Mouse (Mus musculus) forebrain, embryonic 10.5 days (tissue): Measurements from ENCODE around the gene Aff1. TPM values are rescaled to one million over a fixed set of nuclear protein-coding genes. Genes with fewer than 3 reads are reported as not detected.
A peak's percentile ranks its signal among the peaks of the same experiment; 100 is the strongest.

Experiments used
- DNase-seq: peaks from one replicate; pipeline ENCODE4 v3.0.0-alpha.2; 2017; ENCODE audit warnings: low spot score; ENCODE audit errors: extremely low spot score
- H3K27ac ChIP-seq: fragments of 300-500 bp; sonication (generic); 2 replicates; pipeline ENCODE4 v1.5.1; 2016; ENCODE audit warnings: mild to moderate bottlenecking
- H3K27me3 ChIP-seq: fragments of 300-500 bp; sonication (generic); 2 replicates; pipeline ENCODE4 v1.6.1; 2016; ENCODE audit warnings: mild to moderate bottlenecking; ENCODE audit not compliant: poor library complexity, severe bottlenecking
- H3K36me3 ChIP-seq: fragments of 300-500 bp; sonication (generic); replicated peaks from 2 replicates; pipeline ENCODE4 v1.6.1; 2016; ENCODE audit warnings: mild to moderate bottlenecking, moderate library complexity
- H3K4me1 ChIP-seq: fragments of 300-500 bp; sonication (generic); 2 replicates; pipeline ENCODE4 v1.6.1; 2016
- H3K4me3 ChIP-seq: fragments of 300-500 bp; sonication (generic); 2 replicates; pipeline ENCODE4 v1.5.1; 2016; ENCODE audit warnings: mild to moderate bottlenecking, moderate library complexity
- H3K9me3 ChIP-seq: fragments of 300-500 bp; sonication (generic); 2 replicates; pipeline ENCODE4 v1.6.1; 2016; ENCODE audit warnings: mild to moderate bottlenecking, moderate library complexity
- WGBS: fragments of 180-500 bp; shearing (Covaris S2); methylation state at CpG from one replicate; pipeline ENCODE4 v1.1.7; 2016; 5-methylcytosine and 5-hydroxymethylcytosine counted together
- polyA plus RNA-seq: library from polyadenylated mRNA; unstranded; fragments of >200 nt; fragmentation: Nextera tagmentation; extraction: Ambion mirVana; gene quantifications from 2 replicates; pipeline ENCODE4 v1.2.1, GENCODE M21; 2016

Aff1 gene
- polyA plus RNA-seq, 1 experiment from 2014 or later, result 5.1 TPM

- no peak for DNase-seq
- no peak overlapping the region for H3K4me3 ChIP-seq
- no peaks in the 10 kb centered on the region for H3K27me3 ChIP-seq
- H3K27ac ChIP-seq, result no peak overlapping the region
- H3K9me3 ChIP-seq, result no peaks in the 10 kb centered on the region
- peaks cover 3% of the 10 kb centered on the region; the same call in 1 of the 2 replicates for H3K36me3 ChIP-seq
- 76% methylated on average over 16 of the region's 16 CpGs for WGBS
- H3K4me1 ChIP-seq, result peaks cover 15% of the 10 kb centered on the region
These were observed 122.5 kb downstream of the Aff1 start for GRCm38 (mm10) chr5:103814551-103815248.

- 82% methylated on average over 4 of the region's 4 CpGs for WGBS
- no peak for DNase-seq
- no peak overlapping the region for H3K27ac ChIP-seq
- no peaks in the 10 kb centered on the region for H3K27me3 ChIP-seq
- H3K36me3 ChIP-seq, result peaks cover 3% of the 10 kb centered on the region; the same call in 1 of the 2 replicates
- no peaks in the 10 kb centered on the region for H3K9me3 ChIP-seq
- peaks cover 15% of the 10 kb centered on the region for H3K4me1 ChIP-seq
- no peak overlapping the region for H3K4me3 ChIP-seq
These were observed 123.1 kb downstream of the Aff1 start for GRCm38 (mm10) chr5:103815249-103815617.

GRCm38 (mm10) chr5:103816718-103817117 is 124.5 kb downstream of the Aff1 start:
- 89% methylated on average over 3 of the region's 3 CpGs for WGBS
- H3K27me3 ChIP-seq, result no peaks in the 10 kb centered on the region
- no peak overlapping the region for H3K4me3 ChIP-seq
- no peak for DNase-seq
- H3K9me3 ChIP-seq, result no peaks in the 10 kb centered on the region
- H3K36me3 ChIP-seq, result peaks cover 3% of the 10 kb centered on the region; the same call in 1 of the 2 replicates
- no peak overlapping the region for H3K27ac ChIP-seq
- H3K4me1 ChIP-seq, result peaks cover 15% of the 10 kb centered on the region

GRCm38 (mm10) chr5:103817754-103818153 is 125.6 kb downstream of the Aff1 start:
- Histone ChIP-seq H3K27ac (no peak overlapping the region), H3K4me3 (no peak overlapping the region), H3K36me3 (peaks cover 6% of the 10 kb centered on the region), H3K4me1 (peaks cover 13% of the 10 kb centered on the region), H3K27me3 (no peaks in the 10 kb centered on the region), H3K9me3 (no peaks in the 10 kb centered on the region)
- WGBS, result 10% methylated on average over 1 of the region's 1 CpGs
- peak; percentile 73 for DNase-seq

GRCm38 (mm10) chr5:103818602-103819001 is 126.4 kb downstream of the Aff1 start:
- Histone ChIP-seq H3K4me1 (peaks cover 6% of the 10 kb centered on the region), H3K27me3 (no peaks in the 10 kb centered on the region), H3K9me3 (no peaks in the 10 kb centered on the region), H3K27ac (no peak overlapping the region), H3K4me3 (no peak overlapping the region), H3K36me3 (peaks cover 3% of the 10 kb centered on the region)
- 89% methylated on average over 9 of the region's 9 CpGs for WGBS
- no peak for DNase-seq

- Histone ChIP-seq H3K4me1 (peaks cover under 1% of the 10 kb centered on the region; the same call in 1 of the 2 replicates), H3K27me3 (no peaks in the 10 kb centered on the region), H3K4me3 (no peak overlapping the region), H3K27ac (no peak overlapping the region), H3K36me3 (peaks cover 3% of the 10 kb centered on the region), H3K9me3 (no peaks in the 10 kb centered on the region)
- no peak for DNase-seq
- 94% methylated on average over 1 of the region's 1 CpGs for WGBS
These were observed 127.5 kb downstream of the Aff1 start for GRCm38 (mm10) chr5:103819674-103820073.

- 92% methylated on average over 9 of the region's 9 CpGs for WGBS
- no peak for DNase-seq
- Histone ChIP-seq H3K9me3 (no peaks in the 10 kb centered on the region), H3K36me3 (peaks cover 6% of the 10 kb centered on the region), H3K27ac (no peak overlapping the region), H3K27me3 (no peaks in the 10 kb centered on the region), H3K4me3 (no peak overlapping the region), H3K4me1 (no peaks in the 10 kb centered on the region)
These were observed 128.9 kb downstream of the Aff1 start for GRCm38 (mm10) chr5:103821062-103821461.

GRCm38 (mm10) chr5:103821500-103822298 is 129.5 kb downstream of the Aff1 start:
- Histone ChIP-seq H3K27me3 (no peaks in the 10 kb centered on the region), H3K27ac (no peak overlapping the region), H3K4me1 (no peaks in the 10 kb centered on the region), H3K9me3 (no peaks in the 10 kb centered on the region), H3K36me3 (peaks cover 10% of the 10 kb centered on the region), H3K4me3 (no peak overlapping the region)
- no peak for DNase-seq
- WGBS, result 87% methylated on average over 13 of the region's 13 CpGs

GRCm38 (mm10) chr5:103822949-103823348 is 130.8 kb downstream of the Aff1 start:
- Histone ChIP-seq H3K27ac (no peak overlapping the region), H3K9me3 (no peaks in the 10 kb centered on the region), H3K4me1 (no peaks in the 10 kb centered on the region), H3K27me3 (no peaks in the 10 kb centered on the region), H3K4me3 (no peak overlapping the region), H3K36me3 (peaks cover 10% of the 10 kb centered on the region)
- 94% methylated on average over 5 of the region's 5 CpGs for WGBS
- no peak for DNase-seq

GRCm38 (mm10) chr5:103828304-103828703 is 136.1 kb downstream of the Aff1 start:
- DNase-seq, result no peak
- no peak overlapping the region for H3K4me3 ChIP-seq
- H3K4me1 ChIP-seq, result peaks cover 4% of the 10 kb centered on the region
- H3K36me3 ChIP-seq, result peaks cover 23% of the 10 kb centered on the region
- no peaks in the 10 kb centered on the region for H3K9me3 ChIP-seq
- H3K27ac ChIP-seq, result no peak overlapping the region
- H3K27me3 ChIP-seq, result no peaks in the 10 kb centered on the region
- 88% methylated on average over 21 of the region's 21 CpGs for WGBS

GRCm38 (mm10) chr5:103828729-103829128 is 136.6 kb downstream of the Aff1 start:
- H3K9me3 ChIP-seq, result no peaks in the 10 kb centered on the region
- peaks cover 27% of the 10 kb centered on the region for H3K36me3 ChIP-seq
- no peak overlapping the region for H3K4me3 ChIP-seq
- H3K4me1 ChIP-seq, result peaks cover 4% of the 10 kb centered on the region
- H3K27me3 ChIP-seq, result no peaks in the 10 kb centered on the region
- DNase-seq, result no peak
- H3K27ac ChIP-seq, result no peak overlapping the region
- WGBS, result 88% methylated on average over 8 of the region's 8 CpGs

GRCm38 (mm10) chr5:103829158-103829557 is 137.0 kb downstream of the Aff1 start:
- Histone ChIP-seq H3K9me3 (no peaks in the 10 kb centered on the region), H3K36me3 (peaks cover 31% of the 10 kb centered on the region), H3K27ac (no peak overlapping the region), H3K4me1 (peaks cover 4% of the 10 kb centered on the region), H3K27me3 (no peaks in the 10 kb centered on the region), H3K4me3 (no peak overlapping the region)
- WGBS, result 81% methylated on average over 12 of the region's 12 CpGs
- no peak for DNase-seq

GRCm38 (mm10) chr5:103830886-103831285 is 138.7 kb downstream of the Aff1 start:
- H3K27ac ChIP-seq, result no peak overlapping the region
- H3K36me3 ChIP-seq, result peaks cover 38% of the 10 kb centered on the region
- peaks cover 8% of the 10 kb centered on the region for H3K4me1 ChIP-seq
- no peak for DNase-seq
- no peaks in the 10 kb centered on the region for H3K27me3 ChIP-seq
- WGBS, result 94% methylated on average over 1 of the region's 1 CpGs
- no peak overlapping the region for H3K4me3 ChIP-seq
- H3K9me3 ChIP-seq, result no peaks in the 10 kb centered on the region
